Mouse (Mus musculus): ENCODE data around the gene Abracl.

GRCm38 (mm10) chr10:18068880-18069279 lies 45.8 kb upstream of the Abracl start:
- TF ChIP-seq ZNF384 (IDR thresholded peaks at IDR 0.05; ENCODE audit: low read depth, low read length) (no peak), MAFK (IDR thresholded peaks at IDR 0.05; ENCODE audit: insufficient read depth, low read depth, low read length) (no peak), HCFC1 (IDR thresholded peaks at IDR 0.05; ENCODE audit: borderline replicate concordance, insufficient read depth, low read length) (no peak), ZC3H11A (IDR thresholded peaks at IDR 0.05; ENCODE audit: borderline replicate concordance, low read depth, low read length) (no peak), CHD2 (IDR thresholded peaks at IDR 0.05; ENCODE audit: low read depth, low read length) (no peak)

Measured in ES-E14 (cell line).